ENCODE assay signal across 31 mouse cellular contexts in the genomic region with DNA sequence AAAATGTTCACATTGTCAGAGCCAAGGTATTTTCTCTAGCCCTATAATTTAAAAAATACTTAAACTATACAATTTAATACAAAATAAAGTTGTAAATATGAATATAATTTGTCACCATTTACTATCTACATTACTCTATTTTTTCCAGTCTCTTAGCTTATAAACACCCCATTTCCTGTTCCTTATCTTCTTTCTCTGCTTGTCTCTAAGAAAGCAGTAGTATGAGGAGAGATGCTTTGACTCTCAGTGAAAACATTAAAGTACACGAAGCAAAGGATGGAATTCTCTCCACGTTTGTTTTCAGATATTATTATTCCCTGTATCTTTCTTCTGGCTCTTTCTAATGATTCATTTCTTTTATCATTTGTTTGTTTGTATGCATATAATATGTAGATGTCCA.
"Had no signal": no experiment of that assay in that cellular context is flagged by ENCODE, and none has a peak within 500 bp of the region (broad histone marks: within the 10 kb centered on the region; RNA-seq: fewer than 3 reads in every experiment).

No protein-coding gene starts in this region.

- H3K36me3 ChIP-seq: limb, embryonic 10.5 days; limb, embryonic 12.5 days; limb, embryonic 13.5 days; limb, embryonic 15.5 days; liver, embryonic 12.5 days; liver, embryonic 13.5 days; liver, embryonic 15.5 days; lung, embryonic 15.5 days; midbrain, embryonic 10.5 days; midbrain, embryonic 12.5 days; midbrain, embryonic 13.5 days; midbrain, embryonic 15.5 days; neural tube, embryonic 12.5 days had no signal

- DNase-seq: left cerebral cortex, postnatal 4 days; liver; liver, embryonic 13.5 days; liver, postnatal 0 days; lung, adult 18-20 months; lung, adult 2 months; lung, embryonic 14.5 days; lung, postnatal 10 days; lung, postnatal 14 days; lung, postnatal 36 days; lung, postnatal 4 days had no signal

- ATAC-seq: liver, embryonic 12.5 days; liver, postnatal 0 days; lung, postnatal 0 days; midbrain, embryonic 16.5 days had no signal

- H3K27me3 ChIP-seq: limb, embryonic 12.5 days; limb, embryonic 13.5 days; limb, embryonic 15.5 days; liver, embryonic 12.5 days; liver, embryonic 13.5 days; liver, embryonic 15.5 days; lung, embryonic 15.5 days; megakaryocyte, embryonic 14.5 days; midbrain, embryonic 12.5 days; midbrain, embryonic 13.5 days; midbrain, embryonic 15.5 days; neural tube, embryonic 12.5 days had no signal

- H3K9ac ChIP-seq: limb, embryonic 12.5 days; limb, embryonic 13.5 days; limb, embryonic 15.5 days; liver, embryonic 12.5 days; liver, embryonic 13.5 days; liver, embryonic 14.5 days; liver, embryonic 15.5 days; liver, postnatal 0 days; lung, embryonic 14.5 days; lung, embryonic 15.5 days; midbrain, embryonic 12.5 days; midbrain, embryonic 13.5 days; midbrain, embryonic 15.5 days; neural tube, embryonic 12.5 days had no signal

- H3K9me3 ChIP-seq: limb, embryonic 10.5 days; limb, embryonic 12.5 days; limb, embryonic 13.5 days; limb, embryonic 15.5 days; liver, embryonic 12.5 days; liver, embryonic 13.5 days; liver, embryonic 15.5 days; lung, embryonic 15.5 days; megakaryocyte, embryonic 14.5 days; midbrain, embryonic 10.5 days; midbrain, embryonic 12.5 days; midbrain, embryonic 13.5 days; midbrain, embryonic 15.5 days; neural tube, embryonic 12.5 days had no signal

- H3K4me2 ChIP-seq: limb, embryonic 12.5 days; limb, embryonic 13.5 days; limb, embryonic 15.5 days; liver, embryonic 11.5 days; liver, embryonic 12.5 days; liver, embryonic 13.5 days; liver, embryonic 15.5 days; lung, embryonic 14.5 days; lung, embryonic 15.5 days; midbrain, embryonic 11.5 days; midbrain, embryonic 12.5 days; midbrain, embryonic 13.5 days; midbrain, embryonic 15.5 days; neural tube, embryonic 12.5 days had no signal

- H3K4me3 ChIP-seq: limb, embryonic 10.5 days; limb, embryonic 12.5 days; limb, embryonic 13.5 days; limb, embryonic 15.5 days; liver, embryonic 12.5 days; liver, embryonic 13.5 days; liver, embryonic 15.5 days; lung, embryonic 15.5 days; megakaryocyte, embryonic 14.5 days; midbrain, embryonic 10.5 days; midbrain, embryonic 12.5 days; midbrain, embryonic 13.5 days; midbrain, embryonic 15.5 days; myocyte; neural tube, embryonic 12.5 days had no signal

- H3K4me1 ChIP-seq: limb, embryonic 10.5 days; liver, embryonic 13.5 days; liver, embryonic 15.5 days; lung, embryonic 15.5 days had no signal

- H3K27ac ChIP-seq: limb, embryonic 10.5 days; limb, embryonic 12.5 days; limb, embryonic 13.5 days; limb, embryonic 15.5 days; liver, embryonic 12.5 days; liver, embryonic 13.5 days; liver, embryonic 14.5 days; liver, embryonic 15.5 days; lung, embryonic 15.5 days; macrophage; midbrain, embryonic 10.5 days; midbrain, embryonic 12.5 days; midbrain, embryonic 13.5 days; midbrain, embryonic 15.5 days; neural tube, embryonic 12.5 days had no signal
